Mouse (Mus musculus) hindbrain, embryonic 11.5 days (tissue): ENCODE data around the gene Nxnl1. TPM values are rescaled to one million over a fixed set of nuclear protein-coding genes. Genes with fewer than 3 reads are reported as not detected.
A peak's percentile ranks its signal among the peaks of the same experiment; 100 is the strongest.

Source experiments
- ATAC-seq: fragments of 200-750 bp; cut with Nextera tagmentation; 2 replicates; pipeline ENCODE4 v1.8.0; 2017; ENCODE audit warnings: mild to moderate bottlenecking, moderate TSS enrichment, moderate library complexity; ENCODE audit not compliant: low FRiP score
- DNase-seq: peaks from one replicate; pipeline ENCODE4 v3.0.0-alpha.2; 2015; ENCODE audit warnings: low spot score
- H3K27ac ChIP-seq: fragments of 300-500 bp; sonication (generic); 2 replicates; pipeline ENCODE4 v1.5.1; 2014; ENCODE audit warnings: mild to moderate bottlenecking, low read depth, low read length
- H3K27me3 ChIP-seq: fragments of 300-500 bp; sonication (generic); 2 replicates; pipeline ENCODE4 v1.6.1; 2014; ENCODE audit warnings: mild to moderate bottlenecking, low read length, moderate library complexity, mixed read lengths; ENCODE audit not compliant: control insufficient read depth, insufficient read depth
- H3K36me3 ChIP-seq: fragments of 300-500 bp; sonication (generic); 2 replicates; pipeline ENCODE4 v1.6.1; 2014; ENCODE audit warnings: mild to moderate bottlenecking, low read length, moderate library complexity, mixed read lengths; ENCODE audit not compliant: control insufficient read depth, insufficient read depth
- H3K4me1 ChIP-seq: fragments of 300-500 bp; sonication (generic); replicated peaks from 2 replicates; pipeline ENCODE4 v1.6.1; 2014; ENCODE audit warnings: low read length, mixed read lengths; ENCODE audit not compliant: control insufficient read depth, insufficient read depth
- H3K4me2 ChIP-seq: fragments of 300-500 bp; sonication (generic); replicated peaks from 2 replicates; pipeline ENCODE4 v1.6.1; 2014; ENCODE audit warnings: mild to moderate bottlenecking, low read depth, low read length
- H3K4me3 ChIP-seq: fragments of 300-500 bp; sonication (generic); 2 replicates; pipeline ENCODE4 v1.5.1; 2014; ENCODE audit warnings: low read depth, low read length
- H3K9ac ChIP-seq: fragments of 300-500 bp; sonication (generic); 2 replicates; pipeline ENCODE4 v1.6.1; 2014; ENCODE audit warnings: low read depth, low read length
- H3K9me3 ChIP-seq: fragments of 300-500 bp; sonication (generic); 2 replicates; pipeline ENCODE4 v1.6.1; 2016; ENCODE audit warnings: low read length; ENCODE audit not compliant: control insufficient read depth
- WGBS: fragments of 180-500 bp; shearing (Covaris S2); extraction: QIAGEN DNeasy Blood & Tissue Kit; methylation state at CpG from one replicate; pipeline ENCODE4 v1.1.7; 2014; 5-methylcytosine and 5-hydroxymethylcytosine counted together
- polyA plus RNA-seq: library from polyadenylated mRNA; unstranded; fragments of >200 nt; fragmentation: Nextera tagmentation; extraction: Ambion mirVana; gene quantifications from 2 replicates; pipeline ENCODE4 v1.2.1, GENCODE M21; 2014

The Nxnl1 gene
- not detected in 2 replicates for polyA plus RNA-seq

DNA sequence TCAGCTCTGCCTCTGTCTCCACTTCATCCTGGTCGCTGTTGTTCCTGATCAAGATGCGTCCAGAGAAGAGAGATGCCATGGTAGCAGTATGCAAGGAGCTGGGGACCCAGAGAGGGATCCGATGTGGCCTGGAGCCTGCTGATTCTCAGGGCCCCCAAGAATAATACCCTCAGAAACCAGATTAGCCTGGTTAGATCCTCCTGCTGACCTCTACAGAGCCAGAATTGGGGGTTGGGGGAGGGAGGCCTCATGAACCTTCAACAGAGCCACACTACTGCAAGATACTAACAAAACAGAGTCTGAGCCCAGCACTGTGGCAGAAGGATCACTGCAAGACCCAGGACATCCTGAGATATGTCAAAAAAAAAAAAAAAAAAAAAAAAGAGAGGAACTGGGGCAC is at the start of gene Nxnl1:
Gene Nxnl1, minus strand, starts transcription at position 101 of the 400 bp plus-strand sequence.
- Histone ChIP-seq H3K36me3 (no peaks in the 10 kb centered on the region), H3K9me3 (no peaks in the 10 kb centered on the region), H3K4me1 (peaks cover 13% of the 10 kb centered on the region; the same call in 1 of the 2 replicates), H3K4me3 (no peak within 1 kb of the TSS), H3K27ac (no peak within 1 kb of the TSS), H3K27me3 (peaks cover 33% of the 10 kb centered on the region), H3K9ac (no peak within 1 kb of the TSS), H3K4me2 (no peak within 1 kb of the TSS)
- no peak for DNase-seq
- WGBS: 65% methylated on average over 3 of the region's 3 CpGs
- no peak for ATAC-seq

DNA sequence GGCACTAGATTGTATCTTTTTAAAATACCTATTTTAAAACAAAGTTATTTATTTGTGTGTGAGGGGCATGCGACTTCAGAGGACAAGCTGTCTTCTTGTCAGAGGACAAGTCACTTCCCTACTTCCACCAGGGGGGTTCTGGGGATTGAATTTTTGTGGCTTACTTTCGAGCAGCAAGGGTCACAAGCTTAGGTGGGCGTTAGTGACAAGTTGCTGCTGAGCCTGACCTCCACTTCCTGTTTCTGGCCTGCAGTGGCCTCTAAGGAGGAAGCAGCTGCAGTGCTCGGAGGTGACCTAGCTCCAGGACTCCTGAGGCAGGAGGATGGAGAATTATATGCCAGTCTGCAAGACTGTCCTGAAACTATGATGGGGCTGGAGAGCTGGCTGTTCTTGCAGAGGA is 47.0 kb upstream of the Nxnl1 start:
- WGBS: 72% methylated on average over 4 of the region's 4 CpGs

DNA sequence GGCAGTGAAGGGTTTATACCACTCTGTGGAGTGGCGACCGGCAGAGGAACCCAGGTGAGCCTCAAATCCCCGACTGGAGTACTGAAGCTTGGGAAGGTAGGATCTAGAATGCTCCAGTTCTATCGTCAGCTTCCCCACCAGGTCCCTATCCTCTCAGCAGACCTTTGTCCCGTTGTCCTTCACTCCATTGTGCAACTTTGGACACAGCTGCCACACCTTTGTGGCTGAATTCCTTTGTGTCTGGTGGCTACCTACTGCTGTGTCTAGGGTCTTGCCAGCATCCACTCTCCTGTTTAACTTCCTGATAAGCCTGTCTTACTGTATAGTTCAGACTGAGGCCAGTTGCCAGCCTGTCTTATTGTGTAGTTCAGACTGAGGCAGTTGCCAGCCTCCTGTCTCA is 45.7 kb upstream of the Nxnl1 start:
- H3K4me3 ChIP-seq: peak overlapping the region; percentile 92
- WGBS: 42% methylated on average over 5 of the region's 5 CpGs
- no peaks in the 10 kb centered on the region for H3K27me3 ChIP-seq
- no peak for ATAC-seq
- H3K9me3 ChIP-seq: no peaks in the 10 kb centered on the region
- H3K9ac ChIP-seq: peak overlapping the region; percentile 91
- H3K36me3 ChIP-seq: peaks cover 3% of the 10 kb centered on the region; the same call in 1 of the 2 replicates
- no peak for DNase-seq
- H3K27ac ChIP-seq: no peak overlapping the region
- peak overlapping the region; percentile 60 for H3K4me2 ChIP-seq
- H3K4me1 ChIP-seq: 0 out of 2 replicates have a peak, but pooled peaks cover 3% of the 10 kb centered on the region

More for the DNA sequence above, 47.0 kb upstream of the Nxnl1 start:
- no peak overlapping the region for H3K4me3 ChIP-seq
- H3K9ac ChIP-seq: no peak overlapping the region
- no peaks in the 10 kb centered on the region for H3K27me3 ChIP-seq
- peaks cover 10% of the 10 kb centered on the region for H3K36me3 ChIP-seq
- H3K4me2 ChIP-seq: no peak overlapping the region
- no peak overlapping the region for H3K27ac ChIP-seq
- H3K9me3 ChIP-seq: no peaks in the 10 kb centered on the region
- 0 out of 2 replicates have a peak, but pooled peaks cover 3% of the 10 kb centered on the region for H3K4me1 ChIP-seq
- ATAC-seq: no peak
- DNase-seq: no peak

DNA sequence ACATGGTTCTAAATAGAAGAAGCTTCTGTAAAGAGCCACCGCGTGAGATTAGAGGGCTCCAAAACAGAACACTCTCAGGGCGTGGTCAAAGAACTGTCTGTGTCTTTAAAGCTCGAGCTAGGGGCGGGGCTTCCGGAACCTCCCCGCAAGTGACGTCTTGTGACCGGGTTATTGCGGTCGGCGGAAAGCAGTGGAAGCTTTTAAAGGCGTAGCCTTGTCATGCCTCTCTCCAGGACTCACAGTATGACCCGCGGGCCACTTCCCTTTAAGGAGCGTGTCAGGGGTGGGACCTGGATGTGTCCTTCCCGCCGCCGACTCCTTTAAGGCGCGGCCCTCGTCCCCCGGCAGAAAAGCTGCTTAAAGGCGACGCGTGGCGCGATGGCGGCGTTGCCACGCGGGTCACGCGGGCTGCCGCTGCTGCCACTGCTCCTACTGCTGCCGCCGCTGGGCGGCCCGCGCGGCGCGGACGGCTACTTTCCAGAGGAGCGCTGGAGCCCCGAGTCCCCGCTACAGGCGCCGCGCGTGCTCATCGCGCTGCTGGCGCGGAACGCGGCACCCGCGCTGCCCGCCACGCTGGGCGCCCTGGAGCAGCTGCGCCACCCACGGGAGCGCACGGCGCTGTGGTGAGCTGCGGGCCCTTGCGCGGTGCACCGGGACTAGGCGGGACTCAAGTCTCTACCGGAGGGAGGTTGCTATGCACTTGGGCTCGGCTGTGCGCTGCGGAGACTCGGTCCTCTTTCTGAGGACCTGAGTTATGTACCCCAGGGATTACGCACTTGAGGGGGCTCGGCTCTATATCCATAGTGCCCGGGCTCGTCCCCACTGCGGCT is 44.6 kb upstream of the Nxnl1 start, which contains the start of gene Colgalt1:
Gene Colgalt1, plus strand, starts transcription at position 177 of the 830 bp plus-strand sequence.
- DNase-seq: peak; percentile 97
- 0 out of 2 replicates have a peak, but pooled peaks cover 3% of the 10 kb centered on the region for H3K4me1 ChIP-seq
- ATAC-seq: peak; percentile 99
- under 1% methylated on average over 80 of the region's 82 CpGs for WGBS
- H3K27me3 ChIP-seq: no peaks in the 10 kb centered on the region
- H3K9me3 ChIP-seq: no peaks in the 10 kb centered on the region
- H3K36me3 ChIP-seq: no peaks in the 10 kb centered on the region
- peak within 1 kb of the TSS; percentile 60 for H3K4me2 ChIP-seq
- peak within 1 kb of the TSS; percentile 83 for H3K27ac ChIP-seq
- H3K9ac ChIP-seq: peak within 1 kb of the TSS; percentile 91
- H3K4me3 ChIP-seq: peak within 1 kb of the TSS; percentile 92

DNA sequence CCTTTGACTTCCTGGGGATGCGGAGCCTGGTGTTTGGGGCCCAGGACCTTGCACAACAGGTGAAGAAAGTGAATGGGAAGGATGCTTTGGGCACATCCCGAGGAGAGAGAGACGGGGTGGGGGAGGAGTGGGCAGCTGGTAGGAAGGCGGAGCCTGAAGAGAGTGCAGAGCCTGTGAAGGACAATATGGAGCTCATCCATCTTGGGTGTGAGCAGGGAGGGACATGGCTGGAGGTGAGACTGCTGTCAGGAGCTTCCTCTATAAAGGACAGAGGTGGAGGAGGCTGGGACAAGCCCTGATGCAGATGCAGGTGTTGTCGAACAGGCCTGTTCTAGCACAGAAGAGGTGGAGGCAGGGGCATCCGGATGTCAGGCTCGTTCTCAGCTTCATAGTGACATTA is 37.6 kb upstream of the Nxnl1 start:
- peaks cover 34% of the 10 kb centered on the region for H3K27me3 ChIP-seq
- H3K4me1 ChIP-seq: peaks cover 5% of the 10 kb centered on the region; the same call in 1 of the 2 replicates
- no peak overlapping the region for H3K4me3 ChIP-seq
- no peak overlapping the region for H3K27ac ChIP-seq
- H3K9ac ChIP-seq: no peak overlapping the region
- WGBS: 55% methylated on average over 7 of the region's 7 CpGs
- ATAC-seq (no peak), DNase-seq (no peak)
- H3K36me3 ChIP-seq: no peaks in the 10 kb centered on the region
- no peaks in the 10 kb centered on the region for H3K9me3 ChIP-seq
- H3K4me2 ChIP-seq: no peak overlapping the region

DNA sequence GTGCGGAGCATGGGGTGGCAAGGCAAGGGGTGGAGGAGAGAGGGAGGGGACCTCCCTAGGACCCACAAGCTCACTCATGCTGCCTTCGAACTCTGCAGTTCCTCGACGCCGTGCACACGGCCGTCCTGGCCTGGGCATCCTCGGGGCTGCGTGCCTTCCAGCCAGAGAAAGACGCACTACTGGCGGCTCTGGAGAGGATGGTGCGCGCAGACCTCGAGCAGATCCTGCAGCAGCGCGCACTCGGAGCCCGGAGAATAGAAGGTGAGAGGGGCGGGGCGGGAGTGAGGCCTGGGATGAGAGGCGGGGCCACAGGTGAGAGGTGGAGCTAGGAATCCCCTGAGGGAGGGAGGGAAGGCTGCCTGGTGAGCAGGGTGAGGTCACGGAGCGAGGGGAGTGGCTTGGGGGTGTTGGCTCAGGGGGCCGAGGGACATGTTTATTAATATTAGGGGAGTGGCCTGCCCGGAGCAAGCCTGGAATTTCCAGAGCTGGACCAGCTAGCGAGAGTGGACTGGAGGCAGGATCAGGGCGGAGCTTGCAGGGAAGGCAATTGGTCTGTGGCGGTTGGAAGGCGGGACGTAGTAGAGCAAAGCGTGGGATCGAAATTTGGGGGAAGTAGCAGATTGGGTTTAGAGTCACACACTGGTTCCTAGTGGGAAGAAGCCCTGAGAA is 36.4 kb upstream of the Nxnl1 start:
- WGBS: under 1% methylated on average over 30 of the region's 32 CpGs
- DNase-seq (peak; percentile 67), ATAC-seq (peak; percentile 79)
- H3K4me2 ChIP-seq: peak overlapping the region; percentile 47
- H3K4me3 ChIP-seq: peak overlapping the region; percentile 24
- peaks cover 5% of the 10 kb centered on the region; the same call in 1 of the 2 replicates for H3K4me1 ChIP-seq
- H3K27me3 ChIP-seq: peaks cover 34% of the 10 kb centered on the region
- H3K36me3 ChIP-seq: no peaks in the 10 kb centered on the region
- no peaks in the 10 kb centered on the region for H3K9me3 ChIP-seq
- peak overlapping the region; percentile 40; the same call in 1 of the 2 replicates for H3K9ac ChIP-seq
- no peak overlapping the region for H3K27ac ChIP-seq

DNA sequence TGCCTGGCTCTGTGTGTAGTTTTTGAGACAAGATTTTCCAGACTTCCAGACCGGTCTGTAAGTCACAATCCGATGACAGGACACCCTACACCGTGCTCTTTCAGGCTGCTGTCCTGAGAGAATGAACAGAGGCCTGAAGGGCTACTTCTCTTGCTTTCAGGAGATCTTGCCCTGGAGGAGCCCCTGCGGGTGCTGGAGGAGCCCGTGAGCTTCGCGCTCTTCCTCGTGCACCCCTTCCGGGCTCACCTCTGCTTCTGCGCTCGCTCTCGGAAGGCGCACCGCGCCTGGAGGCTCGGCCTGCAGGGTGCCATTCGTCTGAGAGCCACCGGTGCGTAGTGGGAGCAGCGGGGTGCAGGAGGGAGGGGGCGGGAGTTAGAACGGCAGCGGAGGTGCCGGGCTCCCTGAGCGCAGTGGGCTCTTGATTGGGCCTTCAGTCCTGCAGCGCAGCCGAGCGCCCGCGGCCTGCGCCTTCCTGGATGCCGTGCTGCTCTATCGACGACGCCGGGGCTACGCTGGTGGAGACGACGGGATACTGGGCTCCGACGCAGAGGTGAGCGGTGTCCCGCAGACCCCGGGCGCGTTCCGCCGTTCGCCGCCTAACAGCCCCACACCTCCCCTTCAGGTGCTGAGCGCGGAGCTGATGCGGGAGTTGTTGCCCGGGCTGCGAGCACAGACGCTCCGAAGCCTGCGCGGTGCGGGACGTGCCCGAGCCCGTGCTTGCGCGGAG is 35.7 kb upstream of the Nxnl1 start:
- DNase-seq: peak; percentile 48
- H3K9ac ChIP-seq: peak overlapping the region; percentile 40
- no peaks in the 10 kb centered on the region for H3K9me3 ChIP-seq
- WGBS: 3% methylated on average over 48 of the region's 65 CpGs
- peaks cover 5% of the 10 kb centered on the region; the same call in 1 of the 2 replicates for H3K4me1 ChIP-seq
- H3K4me3 ChIP-seq: peak overlapping the region; percentile 24
- H3K36me3 ChIP-seq: no peaks in the 10 kb centered on the region
- H3K27ac ChIP-seq: no peak overlapping the region
- H3K4me2 ChIP-seq: peak overlapping the region; percentile 47
- H3K27me3 ChIP-seq: peaks cover 34% of the 10 kb centered on the region
- ATAC-seq: 0 out of 2 replicates have a peak, but pooled peaks have one; percentile 9

DNA sequence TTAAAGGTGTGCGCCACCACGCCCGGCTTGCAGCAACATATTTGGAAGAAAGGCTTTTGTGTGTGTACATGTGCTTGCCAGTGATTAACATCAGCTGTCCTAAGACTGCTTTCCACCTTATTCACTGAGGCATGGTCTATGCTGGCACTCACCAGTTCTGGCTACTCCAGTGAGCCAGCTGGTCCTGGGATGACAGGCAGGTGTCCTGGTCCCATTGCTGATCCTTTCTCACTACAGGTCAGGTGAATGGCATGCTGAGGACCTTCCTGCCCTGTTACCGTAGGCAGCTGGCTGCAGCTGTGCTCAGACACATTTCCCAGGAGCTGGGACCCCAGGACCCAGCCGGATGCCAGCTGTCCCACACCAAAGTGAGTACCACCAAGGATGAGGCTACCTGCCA is 32.4 kb upstream of the Nxnl1 start:
- no peaks in the 10 kb centered on the region for H3K36me3 ChIP-seq
- H3K9me3 ChIP-seq: no peaks in the 10 kb centered on the region
- WGBS: 93% methylated on average over 5 of the region's 5 CpGs

More for the DNA sequence above, 32.4 kb upstream of the Nxnl1 start:
- H3K4me3 ChIP-seq: no peak overlapping the region
- no peak overlapping the region for H3K4me2 ChIP-seq
- no peak for DNase-seq
- ATAC-seq: no peak
- H3K4me1 ChIP-seq: peaks cover 7% of the 10 kb centered on the region; the same call in 1 of the 2 replicates
- H3K9ac ChIP-seq: no peak overlapping the region
- H3K27ac ChIP-seq: no peak overlapping the region
- peaks cover 32% of the 10 kb centered on the region for H3K27me3 ChIP-seq
